Mouse (Mus musculus) midbrain, postnatal 0 days (tissue): Measurements from ENCODE around the gene Exosc2. TPM values are rescaled to one million over a fixed set of nuclear protein-coding genes. Genes with fewer than 3 reads are reported as not detected.

Experiments
- ATAC-seq: fragments of 200-750 bp; cut with Nextera tagmentation; 2 replicates; pipeline ENCODE4 v1.8.0; 2017; ENCODE audit warnings: moderate number of reproducible peaks, mild to moderate bottlenecking, moderate TSS enrichment, moderate library complexity; ENCODE audit not compliant: low FRiP score
- DNase-seq: peaks from one replicate; pipeline ENCODE4 v3.0.0-alpha.2; 2015; ENCODE audit warnings: low spot score
- H3K27ac ChIP-seq: fragments of 300-500 bp; sonication (generic); 2 replicates; pipeline ENCODE4 v1.5.1; 2014; ENCODE audit warnings: low read depth, mild to moderate bottlenecking, low read length, mixed read lengths
- H3K27me3 ChIP-seq: fragments of 300-500 bp; sonication (generic); 2 replicates; pipeline ENCODE4 v1.6.1; 2014; ENCODE audit warnings: low read length, control low read depth, mixed read lengths; ENCODE audit not compliant: insufficient read depth
- H3K36me3 ChIP-seq: fragments of 300-500 bp; sonication (generic); 2 replicates; pipeline ENCODE4 v1.6.1; 2014; ENCODE audit warnings: low read length, control low read depth, mixed read lengths; ENCODE audit not compliant: insufficient read depth
- H3K4me1 ChIP-seq: fragments of 300-500 bp; sonication (generic); 2 replicates; pipeline ENCODE4 v1.6.1; 2014; ENCODE audit warnings: mild to moderate bottlenecking, control low read depth, antibody characterized with exemption, low read length, mixed read lengths; ENCODE audit not compliant: insufficient read depth
- H3K4me2 ChIP-seq: fragments of 300-500 bp; sonication (generic); 2 replicates; pipeline ENCODE4 v1.6.1; 2014; ENCODE audit warnings: low read depth, mild to moderate bottlenecking, low read length, mixed read lengths; ENCODE audit not compliant: poor library complexity, severe bottlenecking
- H3K4me3 ChIP-seq: fragments of 300-500 bp; sonication (generic); 2 replicates; pipeline ENCODE4 v1.5.1; 2014; ENCODE audit warnings: low read depth, mild to moderate bottlenecking, low read length, moderate library complexity
- H3K9ac ChIP-seq: fragments of 300-500 bp; sonication (generic); replicated peaks from 2 replicates; pipeline ENCODE4 v1.6.1; 2014; ENCODE audit warnings: mild to moderate bottlenecking, low read length, moderate library complexity, mixed read lengths; ENCODE audit not compliant: poor library complexity, severe bottlenecking
- H3K9me3 ChIP-seq: fragments of 300-500 bp; sonication (generic); 2 replicates; pipeline ENCODE4 v1.6.1; 2016; ENCODE audit warnings: low read length, control low read depth
- CTCF ChIP-seq: IDR thresholded peaks from 2 replicates; pipeline ENCODE4 v1.5.1; 2016; ENCODE audit warnings: antibody characterized with exemption, mild to moderate bottlenecking
- WGBS: fragments of 180-500 bp; shearing (Covaris S2); extraction: QIAGEN DNeasy Blood & Tissue Kit; methylation state at CpG from one replicate; pipeline ENCODE4 v1.1.7; 2014; 5-methylcytosine and 5-hydroxymethylcytosine counted together
- polyA plus RNA-seq: library from polyadenylated mRNA; unstranded; fragments of >200 nt; fragmentation: Nextera tagmentation; extraction: Ambion mirVana; gene quantifications from 2 replicates; pipeline ENCODE4 v1.2.1, GENCODE M21; 2015
- total RNA-seq: library from RNA; depleted of rRNA; stranded (reverse); fragments of >200 nt; gene quantifications from 2 replicates; pipeline ENCODE4 v1.2.3, GENCODE M21; 2014

The Exosc2 gene
- total and polyA plus RNA-seq, 2 experiments from 2014 or later = 26.7 to 36.8 TPM

- DNase-seq (no peak), ATAC-seq (no peak)
- peak overlapping the region; percentile 15; the same call in 1 of the 2 replicates for H3K4me3 ChIP-seq
- no peak for TF ChIP-seq CTCF
- H3K27ac ChIP-seq = no peak overlapping the region
- no peaks in the 10 kb centered on the region for H3K36me3 ChIP-seq
- no peaks in the 10 kb centered on the region for H3K9me3 ChIP-seq
- peaks cover 17% of the 10 kb centered on the region for H3K4me1 ChIP-seq
- WGBS = 2% methylated on average over 12 of the region's 12 CpGs
- peak overlapping the region; percentile 38; the same call in 1 of the 2 replicates for H3K4me2 ChIP-seq
- H3K9ac ChIP-seq = no peak overlapping the region
- peaks cover 70% of the 10 kb centered on the region for H3K27me3 ChIP-seq
Measured at GRCm38 (mm10) chr2:31637311-31637710, 33.2 kb upstream of the Exosc2 start.

- Histone ChIP-seq H3K9me3 (no peaks in the 10 kb centered on the region), H3K27ac (no peak overlapping the region), H3K4me1 (peaks cover 17% of the 10 kb centered on the region), H3K36me3 (no peaks in the 10 kb centered on the region), H3K9ac (no peak overlapping the region), H3K4me3 (no peak overlapping the region), H3K27me3 (peaks cover 70% of the 10 kb centered on the region), H3K4me2 (peak overlapping the region; percentile 18)
- under 1% methylated on average over 22 of the region's 22 CpGs for WGBS
- TF ChIP-seq CTCF = peak; percentile 55
- peak; percentile 45 for DNase-seq
- no peak for ATAC-seq
Measured at GRCm38 (mm10) chr2:31637807-31638206, 32.7 kb upstream of the Exosc2 start.

- Histone ChIP-seq H3K9me3 (no peaks in the 10 kb centered on the region), H3K4me2 (0 out of 2 replicates have a peak overlapping the region, but pooled peaks have one; percentile 4), H3K27ac (no peak overlapping the region), H3K27me3 (peaks cover 70% of the 10 kb centered on the region), H3K36me3 (no peaks in the 10 kb centered on the region), H3K9ac (no peak overlapping the region), H3K4me1 (peaks cover 17% of the 10 kb centered on the region), H3K4me3 (peak overlapping the region; percentile 12; the same call in 1 of the 2 replicates)
- WGBS = 3% methylated on average over 29 of the region's 34 CpGs
- ATAC-seq (no peak), DNase-seq (no peak)
- TF ChIP-seq CTCF = no peak
Measured at GRCm38 (mm10) chr2:31638581-31639465, 31.7 kb upstream of the Exosc2 start.

GRCm38 (mm10) chr2:31639466-31639760 lies 31.1 kb upstream of the Exosc2 start:
- no peak overlapping the region for H3K9ac ChIP-seq
- H3K27me3 ChIP-seq = peaks cover 70% of the 10 kb centered on the region
- no peaks in the 10 kb centered on the region for H3K9me3 ChIP-seq
- DNase-seq (no peak), ATAC-seq (0 out of 2 replicates have a peak, but pooled peaks have one; percentile 19)
- no peaks in the 10 kb centered on the region for H3K36me3 ChIP-seq
- 0% methylated on average over 12 of the region's 13 CpGs for WGBS
- H3K4me2 ChIP-seq = 0 out of 2 replicates have a peak overlapping the region, but pooled peaks have one; percentile 4
- peak overlapping the region; percentile 12; the same call in 1 of the 2 replicates for H3K4me3 ChIP-seq
- peaks cover 17% of the 10 kb centered on the region for H3K4me1 ChIP-seq
- TF ChIP-seq CTCF = no peak
- no peak overlapping the region for H3K27ac ChIP-seq

- WGBS = under 1% methylated on average over 41 of the region's 41 CpGs
- Histone ChIP-seq H3K27me3 (peaks cover 71% of the 10 kb centered on the region), H3K9ac (no peak within 1 kb of the TSS), H3K4me1 (peaks cover 17% of the 10 kb centered on the region), H3K9me3 (no peaks in the 10 kb centered on the region), H3K27ac (no peak within 1 kb of the TSS), H3K36me3 (no peaks in the 10 kb centered on the region), H3K4me3 (peak within 1 kb of the TSS; percentile 12; the same call in 1 of the 2 replicates), H3K4me2 (0 out of 2 replicates have a peak within 1 kb of the TSS, but pooled peaks have one; percentile 24)
- no peak for ATAC-seq
- DNase-seq = no peak
- TF ChIP-seq CTCF = no peak
Measured at GRCm38 (mm10) chr2:31639901-31640608, 30.5 kb upstream of the Exosc2 start, which contains the start of gene Prdm12. Gene Prdm12, plus strand, starts transcription at chr2:31640037.
